Mouse (Mus musculus) C2C12 (cell line): ENCODE results near the gene Gm44973. TPM values are rescaled to one million over a fixed set of nuclear protein-coding genes. Genes with fewer than 3 reads are reported as not detected.

Experiments
- H3K27me3 ChIP-seq: one replicate; pipeline ENCODE4 v1.6.1; 2011; ENCODE audit not compliant: control insufficient read depth, insufficient read depth, insufficient read length
- H3K36me3 ChIP-seq: one replicate; pipeline ENCODE4 v1.6.1; 2011; ENCODE audit not compliant: control insufficient read depth, insufficient read depth
- H3K4me3 ChIP-seq: one replicate; pipeline ENCODE4 v1.5.1; 2011; ENCODE audit warnings: mild to moderate bottlenecking, control low read depth; ENCODE audit not compliant: poor library complexity, insufficient read depth, severe bottlenecking
- H3K79me2 ChIP-seq: one replicate; pipeline ENCODE4 v1.6.1; 2011; ENCODE audit not compliant: control insufficient read depth, insufficient read depth
- H3K79me3 ChIP-seq: one replicate; pipeline ENCODE4 v1.6.1; 2011; ENCODE audit warnings: low read depth, control low read depth
- H3ac ChIP-seq: one replicate; pipeline ENCODE3; 2011; ENCODE audit warnings: low read depth; ENCODE audit not compliant: control insufficient read depth, insufficient read length
- CEBPB ChIP-seq: IDR thresholded peaks from one replicate; pipeline ENCODE4 v1.6.1; 2011; ENCODE audit warnings: low read depth, mild to moderate bottlenecking, control low read depth, moderate library complexity
- CTCF ChIP-seq: IDR thresholded peaks from one replicate; pipeline ENCODE4 v1.5.1; 2011; ENCODE audit not compliant: control insufficient read depth, insufficient read depth, insufficient read length
- FOSL1 ChIP-seq: IDR thresholded peaks from one replicate; pipeline ENCODE4 v1.8.0; 2011; ENCODE audit warnings: mild to moderate bottlenecking, low read length; ENCODE audit not compliant: poor library complexity, insufficient read depth, severe bottlenecking
- MAX ChIP-seq: IDR thresholded peaks from one replicate; pipeline ENCODE4 v1.6.1; 2011; ENCODE audit warnings: mild to moderate bottlenecking, control low read depth
- MYOD1 ChIP-seq: IDR thresholded peaks from one replicate; pipeline ENCODE4 v1.6.1; 2011; ENCODE audit warnings: low read depth; ENCODE audit not compliant: control insufficient read depth, insufficient read length
- MYOG ChIP-seq: IDR thresholded peaks from one replicate; pipeline ENCODE4 v1.6.1; 2011; ENCODE audit not compliant: control insufficient read depth, insufficient read length; ENCODE audit errors: extremely low read depth
- USF1 ChIP-seq: IDR thresholded peaks from one replicate; pipeline ENCODE4 v1.6.1; 2011; ENCODE audit warnings: low read depth, mild to moderate bottlenecking, control low read depth, moderate library complexity
- long read RNA-seq, 2 experiments: library from polyadenylated mRNA; unstranded; transcript quantifications; one replicate each; pipeline ENCODE4 v2.0.0; 2019 to 2020
- polyA plus RNA-seq: library from polyadenylated mRNA; unstranded; fragments of >200 nt; fragmentation: generic; extraction: Trizol; gene quantifications from one replicate; pipeline ENCODE4 v1.2.1, GENCODE M21; 2012; ENCODE audit warnings: missing spikeins

Gene Gm44973
- not detected for polyA plus RNA-seq
- long read RNA-seq, experiment 1, partial matches to known transcripts = 0 of 1 reads
- long read RNA-seq, experiment 1, other reads (novel, unspliced or antisense) = 1 of 1 reads
- long read RNA-seq, experiment 2, partial matches to known transcripts = 0 of 1 reads
- long read RNA-seq, experiment 2, other reads (novel, unspliced or antisense) = 1 of 1 reads

- no peaks in the 10 kb centered on the region for H3K27me3 ChIP-seq
- H3ac ChIP-seq = peak within 1 kb of the TSS; percentile 98
- H3K79me3 ChIP-seq = peaks cover 6% of the 10 kb centered on the region
- H3K4me3 ChIP-seq = peak within 1 kb of the TSS; percentile 68
- TF ChIP-seq CTCF (no peak), MAX (peak; percentile 28)
- peaks cover 29% of the 10 kb centered on the region for H3K36me3 ChIP-seq
- H3K79me2 ChIP-seq = peaks cover 18% of the 10 kb centered on the region
Observed at GRCm38 (mm10) chr7:5015118-5016001, at the start of gene Gm44973. Gene Gm44973 (plus strand): TSS chr7:5015496.

- Histone ChIP-seq H3K79me2 (no peaks in the 10 kb centered on the region), H3K79me3 (no peaks in the 10 kb centered on the region), H3K27me3 (peaks cover 7% of the 10 kb centered on the region), H3ac (no peak within 1 kb of the TSS), H3K4me3 (no peak within 1 kb of the TSS), H3K36me3 (no peaks in the 10 kb centered on the region)
- TF ChIP-seq CEBPB (no peak), FOSL1 (no peak), USF1 (no peak), MYOG (no peak), MAX (no peak), MYOD1 (no peak), CTCF (no peak)
Observed at GRCm38 (mm10) chr7:4971068-4971467, 44.2 kb upstream of the Gm44973 start, which contains the start of gene Sbk3. Gene Sbk3 (minus strand): TSS chr7:4971168.

- H3K4me3 ChIP-seq = no peak overlapping the region
- H3K36me3 ChIP-seq = no peaks in the 10 kb centered on the region
- no peak for TF ChIP-seq FOSL1
- H3K79me2 ChIP-seq = no peaks in the 10 kb centered on the region
- H3K79me3 ChIP-seq = no peaks in the 10 kb centered on the region
- H3ac ChIP-seq = no peak overlapping the region
- peaks cover 7% of the 10 kb centered on the region for H3K27me3 ChIP-seq
Observed at GRCm38 (mm10) chr7:4971710-4972109, 43.6 kb upstream of the Gm44973 start.

- Histone ChIP-seq H3K79me2 (no peaks in the 10 kb centered on the region), H3K4me3 (no peak overlapping the region), H3K27me3 (peaks cover 1% of the 10 kb centered on the region), H3ac (no peak overlapping the region), H3K36me3 (no peaks in the 10 kb centered on the region), H3K79me3 (no peaks in the 10 kb centered on the region)
- TF ChIP-seq FOSL1 = peak; percentile 8
- no peak for TF ChIP-seq MAX
Observed at GRCm38 (mm10) chr7:4972321-4973047, 42.8 kb upstream of the Gm44973 start.

GRCm38 (mm10) chr7:4975455-4975854 lies 39.8 kb upstream of the Gm44973 start:
- no peak overlapping the region for H3K4me3 ChIP-seq
- TF ChIP-seq MYOG (no peak), USF1 (no peak), FOSL1 (no peak), MAX (no peak), CTCF (no peak), CEBPB (no peak), MYOD1 (no peak)

GRCm38 (mm10) chr7:4976832-4977231 lies 38.5 kb upstream of the Gm44973 start:
- Histone ChIP-seq H3K4me3 (no peak overlapping the region), H3K79me3 (no peaks in the 10 kb centered on the region), H3ac (no peak overlapping the region), H3K27me3 (peaks cover 4% of the 10 kb centered on the region), H3K36me3 (no peaks in the 10 kb centered on the region), H3K79me2 (no peaks in the 10 kb centered on the region)
- TF ChIP-seq USF1 (no peak), FOSL1 (no peak), CTCF (no peak), MYOG (no peak), CEBPB (no peak), MAX (no peak), MYOD1 (no peak)

More at GRCm38 (mm10) chr7:4975455-4975854, 39.8 kb upstream of the Gm44973 start:
- no peaks in the 10 kb centered on the region for H3K79me3 ChIP-seq
- no peak overlapping the region for H3ac ChIP-seq
- H3K79me2 ChIP-seq = no peaks in the 10 kb centered on the region
- peaks cover 4% of the 10 kb centered on the region for H3K27me3 ChIP-seq
- H3K36me3 ChIP-seq = no peaks in the 10 kb centered on the region
